Mouse (Mus musculus) adrenal gland (tissue): ENCODE measurements at regions not wholly inside any gene's neighbourhood (a gene's known extent, or its start where the extent isn't known, plus 50 kb on each side); places are given as distances from the start of the nearest gene placed in this dataset.

Experiments
- intact Hi-C: fragments of 180-260 bp; cut with DNase I; formaldehyde crosslinking; loops from one replicate; pipeline ENCODE4 v1.15.1; 2025

DNA sequence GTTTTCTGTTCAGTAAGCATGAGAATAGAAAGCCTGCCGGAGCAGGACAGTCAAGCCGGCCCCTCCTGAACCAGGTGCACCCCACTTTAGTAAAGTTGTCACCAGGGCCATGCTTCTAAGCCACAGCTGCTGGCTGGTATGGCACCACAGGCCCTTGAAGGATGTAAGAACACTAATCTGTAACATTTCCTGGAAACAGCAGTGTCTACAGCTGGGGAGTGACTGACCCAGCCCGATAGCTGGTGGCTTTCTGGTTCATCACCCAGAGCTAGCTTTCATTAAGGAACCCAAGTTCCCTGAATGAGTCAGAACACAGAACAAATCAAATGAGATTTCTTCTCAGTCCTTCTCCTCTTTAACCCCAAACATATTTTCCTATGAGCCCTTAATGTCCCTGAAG is 82.4 kb upstream of the Nkx1-1 start:
- intact Hi-C loops = no loop called here

DNA sequence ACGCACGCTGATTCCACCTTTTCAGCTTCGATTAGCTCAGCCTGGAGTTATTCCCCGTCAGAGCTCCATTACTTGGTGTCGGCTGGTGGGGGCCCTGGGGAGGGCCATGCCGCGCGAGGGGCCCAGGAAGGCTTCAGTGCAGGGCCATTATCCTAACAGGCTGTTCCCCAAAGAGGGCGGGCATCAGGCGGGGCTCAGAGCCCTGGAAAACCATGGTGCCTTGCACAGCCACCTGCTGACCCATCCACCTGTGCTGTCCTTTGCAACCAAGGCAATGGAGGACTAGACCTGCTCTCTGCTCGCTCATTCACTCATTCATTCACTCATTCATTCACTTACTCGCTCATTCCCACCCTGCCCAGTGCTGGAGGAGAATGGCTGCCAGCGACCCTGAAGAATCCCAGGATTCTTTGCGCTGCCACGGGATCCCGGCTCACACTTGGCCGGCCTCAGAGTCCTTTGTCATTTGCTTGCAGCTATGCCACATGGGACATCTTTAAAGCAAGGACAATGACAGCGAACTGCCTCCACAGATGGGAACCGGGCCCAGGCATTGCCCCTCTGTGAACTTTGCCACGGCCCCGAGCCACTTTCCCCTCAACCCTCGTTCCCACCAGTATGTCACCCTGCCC is 78.6 kb upstream of the Nkx1-1 start:
- intact Hi-C loops = no loop called here

DNA sequence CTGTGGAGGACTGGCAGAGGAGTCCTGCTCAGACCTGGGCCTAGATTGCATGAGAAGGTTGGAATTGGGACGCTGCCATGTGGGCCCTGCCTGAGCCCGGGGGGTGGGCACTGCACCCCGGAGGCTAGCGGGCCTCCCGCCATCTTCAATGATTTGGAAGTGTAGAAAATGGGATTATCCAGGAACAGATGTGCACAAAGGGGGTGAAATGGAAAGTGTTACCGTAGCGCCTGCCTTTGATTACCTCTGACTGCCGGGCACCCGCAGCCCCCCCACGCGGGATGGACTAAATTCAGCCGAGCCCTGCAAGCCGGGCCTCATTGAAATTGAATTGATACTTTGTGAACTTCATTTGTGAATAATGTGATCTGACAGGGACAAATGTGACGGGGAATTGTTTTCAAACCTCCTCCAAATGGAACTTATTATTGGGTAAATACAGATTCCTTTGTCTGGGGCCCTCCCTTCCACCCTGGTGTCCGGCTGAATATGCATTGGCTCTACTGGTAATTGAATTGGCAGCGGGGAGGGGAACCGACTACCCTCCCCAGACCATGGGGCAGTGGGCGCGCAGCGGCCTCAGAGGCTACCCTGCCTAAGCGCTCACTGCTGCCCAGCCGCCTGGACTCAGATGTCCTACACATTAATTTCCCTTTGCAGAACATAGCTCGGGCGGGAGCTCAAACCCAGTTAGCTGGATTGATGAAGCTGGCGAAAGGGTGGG is 77.9 kb upstream of the Nkx1-1 start:
- intact Hi-C loops = no loop called here

DNA sequence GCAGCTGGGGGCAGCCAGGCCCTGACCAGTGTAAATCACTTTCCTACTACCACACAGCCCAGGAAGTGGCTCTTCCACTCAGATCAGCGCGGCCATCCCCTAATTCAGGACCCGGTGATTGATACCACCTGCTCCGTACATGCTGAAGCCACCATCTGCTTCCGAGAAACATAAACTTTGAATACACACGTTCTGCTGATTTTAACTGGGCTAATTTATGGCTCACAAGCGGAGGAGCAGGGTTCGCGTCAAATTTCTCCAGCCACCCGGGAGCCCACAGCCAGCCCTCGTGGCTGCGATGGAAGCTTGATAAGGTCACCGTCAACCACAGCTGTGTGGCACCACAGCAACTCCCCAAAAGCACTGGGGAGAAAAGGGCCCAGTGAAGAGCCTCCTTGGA is 72.0 kb upstream of the Nkx1-1 start:
- intact Hi-C loops = no loop called here

DNA sequence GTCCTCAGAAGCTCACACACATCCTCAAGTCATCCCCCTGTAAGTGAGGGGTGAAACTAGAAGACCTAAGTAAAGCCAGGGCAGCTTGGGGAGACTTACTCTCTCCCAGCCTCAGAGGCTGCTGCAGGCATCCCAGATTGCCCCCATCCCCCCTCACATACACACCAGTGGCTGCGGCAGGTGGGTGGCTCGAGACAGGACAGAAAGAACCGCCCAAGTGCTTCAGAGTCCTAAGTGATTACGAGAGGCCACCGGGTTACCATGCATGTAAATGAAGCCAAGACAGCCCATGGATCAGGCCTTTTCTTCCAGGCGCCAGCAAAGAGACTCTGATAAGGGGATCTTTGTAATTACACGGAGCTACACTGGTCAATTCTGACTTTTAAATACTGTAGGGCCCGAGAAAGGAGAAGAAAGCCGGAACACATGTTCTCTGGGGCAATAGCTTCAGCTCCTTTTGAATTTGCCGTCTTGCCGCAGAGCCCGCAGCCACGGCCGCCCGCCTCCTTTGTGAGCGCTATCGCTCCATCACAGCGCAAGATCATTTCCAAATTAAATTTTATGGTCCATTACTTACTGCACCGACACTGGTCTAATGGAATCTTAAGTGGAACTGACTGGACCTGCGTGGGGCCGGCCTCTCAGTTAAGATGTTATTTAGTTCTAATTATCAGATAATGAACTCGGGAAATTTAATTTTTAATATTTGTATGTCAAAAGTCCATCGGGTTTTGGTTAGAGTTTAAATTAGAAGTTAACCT is 68.1 kb upstream of the Nkx1-1 start:
- intact Hi-C loops = no loop called here

DNA sequence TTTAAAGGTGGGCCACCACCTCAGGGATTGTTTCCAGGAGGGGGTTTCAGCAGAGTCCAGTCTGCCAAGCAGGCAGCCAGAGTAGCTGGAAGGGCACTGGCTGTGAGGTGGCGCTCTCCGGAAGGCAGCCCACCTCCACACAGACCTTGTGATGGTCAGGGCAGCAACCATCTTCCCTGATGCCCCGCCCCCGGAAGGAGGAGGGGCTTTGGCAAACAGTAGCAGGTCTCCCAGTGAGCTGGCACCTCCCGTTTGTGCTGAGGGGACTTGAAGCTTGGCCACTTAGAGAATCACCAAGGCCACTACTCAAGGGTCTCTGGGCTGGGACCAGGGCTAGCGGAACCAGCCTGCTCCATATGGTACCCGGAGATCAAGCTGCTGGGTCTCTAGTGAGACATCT is 67.4 kb upstream of the Nkx1-1 start:
- intact Hi-C loops = no loop called here

DNA sequence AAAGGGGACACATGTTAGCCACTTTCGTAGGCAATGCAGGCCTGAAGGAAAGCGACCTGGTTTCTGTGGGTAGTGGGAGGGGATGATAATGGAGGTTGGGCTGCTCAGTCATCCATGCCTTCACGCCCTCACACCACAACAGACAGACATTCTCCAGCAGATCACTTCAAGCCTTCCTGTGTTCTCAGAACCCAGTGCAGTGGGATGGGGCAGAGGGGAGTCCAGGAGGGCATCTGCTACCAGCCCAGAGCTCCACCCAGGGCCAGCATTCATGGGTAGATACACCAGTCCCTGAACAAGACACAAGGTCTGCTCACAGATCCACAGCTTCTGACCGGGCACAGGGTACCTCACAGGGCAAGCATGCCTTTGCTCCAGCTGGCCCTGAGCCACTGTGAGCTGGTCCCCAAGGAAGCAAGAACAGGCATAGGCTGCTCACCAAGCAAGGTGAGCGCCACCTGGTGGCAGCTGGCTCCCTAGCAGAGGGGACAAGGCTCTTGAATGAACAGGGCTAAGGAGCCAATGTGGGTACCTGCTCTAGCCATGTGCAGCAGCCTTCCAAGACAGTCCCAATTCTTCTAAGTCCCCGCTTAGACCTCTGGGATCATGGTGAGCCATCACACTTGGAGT is 62.2 kb upstream of the Nkx1-1 start:
- intact Hi-C loops = loop anchor here (1.0 kb wide), 1 partner anchor 102 kb away; no protein-coding TSS in a partner anchor

DNA sequence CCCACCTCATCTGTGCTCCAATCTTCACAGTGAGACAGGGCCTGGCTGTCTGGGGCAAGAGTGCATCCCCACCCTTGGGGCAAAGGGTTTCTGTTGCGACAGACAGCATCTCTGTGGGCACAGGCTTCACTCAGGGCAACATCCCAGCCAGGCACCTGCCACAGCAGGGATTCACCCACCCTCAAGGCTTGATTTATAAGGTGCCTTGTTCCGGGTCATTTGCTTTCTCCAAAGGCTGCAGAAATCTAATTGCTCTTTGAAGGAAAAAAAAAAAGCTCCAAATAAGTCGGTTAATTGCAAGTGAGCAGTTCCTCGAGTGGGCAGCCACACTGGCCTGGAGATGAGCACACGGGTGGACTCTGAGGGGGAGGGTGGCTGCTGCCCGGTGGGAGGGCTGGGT is 61.5 kb upstream of the Nkx1-1 start:
- intact Hi-C loops = no loop called here

DNA sequence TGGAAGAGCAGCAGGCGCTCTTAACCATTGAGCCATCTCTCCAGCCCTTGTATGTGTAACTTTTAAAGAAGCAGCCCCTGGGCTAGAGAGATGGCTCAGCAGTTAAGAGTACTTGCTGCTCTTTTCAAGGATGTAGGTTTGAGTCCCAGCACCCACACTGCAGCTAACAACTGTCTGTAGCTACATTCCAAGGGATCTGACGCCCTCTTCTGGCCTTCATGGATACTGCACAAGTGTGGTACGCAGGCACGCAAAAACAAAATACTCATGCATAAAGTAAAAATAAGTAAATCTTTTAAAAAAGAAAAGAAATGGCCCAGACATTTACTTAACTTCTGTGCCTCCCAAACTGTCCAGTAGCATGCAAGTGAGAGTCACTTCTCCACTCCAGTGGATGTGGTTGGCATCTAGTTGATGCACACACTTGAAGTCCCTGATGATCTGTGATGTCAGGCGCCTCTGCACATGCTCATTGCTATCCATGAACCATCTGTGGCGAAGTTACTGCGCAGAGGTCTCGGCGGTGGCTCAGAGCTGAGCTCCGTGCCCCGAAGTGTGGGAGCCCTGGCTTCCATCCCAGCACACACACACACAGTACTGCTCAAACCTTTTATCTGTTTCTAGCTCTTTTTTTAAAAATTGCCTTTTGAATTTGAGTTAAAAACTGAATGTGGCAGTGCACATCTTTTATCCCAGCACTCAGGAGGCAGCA is 59.0 kb upstream of the Nkx1-1 start:
- intact Hi-C loops = no loop called here

DNA sequence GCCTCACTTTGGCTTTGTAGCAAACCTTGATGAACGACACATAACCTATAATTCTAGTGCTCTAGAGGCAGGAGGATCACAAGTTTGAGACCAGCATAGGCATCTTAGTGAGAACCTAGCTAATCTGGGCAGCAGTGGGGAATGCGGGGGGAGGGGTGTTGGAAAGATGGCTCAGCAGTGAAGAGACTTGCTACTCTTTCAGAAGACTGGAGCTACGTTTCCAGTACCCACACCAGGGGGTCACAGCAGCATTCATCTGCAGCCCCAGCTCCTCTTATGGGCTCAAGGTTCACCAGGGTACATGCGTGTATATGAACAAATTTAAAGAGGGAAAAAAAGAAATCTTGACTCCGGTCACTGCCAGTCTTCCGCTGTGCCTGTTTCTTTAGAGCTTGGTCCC is 55.5 kb upstream of the Nkx1-1 start:
- intact Hi-C loops = no loop called here

DNA sequence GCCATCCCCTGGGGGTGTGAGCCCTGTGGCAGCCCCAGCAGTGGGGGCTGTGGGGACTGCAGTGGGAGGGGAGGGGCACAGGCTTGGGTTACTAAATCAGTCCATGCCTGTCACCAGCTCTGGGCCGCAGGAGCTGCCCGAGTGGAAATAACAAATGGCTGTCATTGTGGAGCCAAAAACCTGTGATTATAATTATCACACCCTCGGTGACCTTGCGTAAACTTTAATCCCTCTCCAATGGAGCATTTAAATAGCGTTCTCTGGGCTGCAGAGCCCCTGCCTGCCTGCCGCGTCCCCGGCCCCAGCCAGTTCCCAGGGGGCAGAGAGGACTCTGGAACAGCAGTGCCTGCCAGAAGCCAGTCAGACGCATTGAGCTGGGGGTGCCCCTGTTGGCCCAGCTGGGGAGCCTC is 54.4 kb upstream of the Nkx1-1 start:
- intact Hi-C loops = no loop called here

DNA sequence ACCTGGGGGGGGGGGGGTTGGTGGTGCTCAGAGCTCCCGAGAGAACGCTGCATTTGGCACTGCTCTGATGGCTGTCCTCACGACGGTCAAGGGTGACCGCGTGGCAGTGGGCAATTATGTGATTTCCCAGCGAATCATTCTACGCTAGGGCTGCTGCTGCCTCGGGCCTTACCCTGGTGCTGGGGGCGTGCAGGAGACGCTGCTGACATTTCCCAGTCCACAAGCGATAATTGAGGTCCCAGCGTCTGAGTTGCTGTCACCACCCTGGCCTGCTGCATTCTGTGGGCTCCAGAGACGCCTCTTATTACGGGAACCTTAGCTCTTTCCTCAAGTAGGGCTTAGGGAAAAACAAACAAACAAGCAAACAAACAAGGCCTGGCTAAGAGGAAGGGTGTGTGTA is 52.0 kb upstream of the Nkx1-1 start:
- intact Hi-C loops = no loop called here
